Mouse (Mus musculus) liver, postnatal 0 days (tissue): ENCODE results near the gene Srgap1. TPM values are rescaled to one million over a fixed set of nuclear protein-coding genes. Genes with fewer than 3 reads are reported as not detected.

ENCODE experiments used
- ATAC-seq: fragments of 200-750 bp; cut with Nextera tagmentation; 2 replicates; pipeline ENCODE4 v1.8.0; 2017; ENCODE audit warnings: mild to moderate bottlenecking, moderate library complexity
- DNase-seq: peaks from one replicate; pipeline ENCODE4 v3.0.0-alpha.2; 2016
- H3K27ac ChIP-seq: fragments of 300-500 bp; sonication (generic); 2 replicates; pipeline ENCODE4 v1.5.1; 2014; ENCODE audit warnings: antibody characterized with exemption, moderate library complexity, mild to moderate bottlenecking, low read depth
- H3K27me3 ChIP-seq: fragments of 300-500 bp; sonication (generic); 2 replicates; pipeline ENCODE4 v1.6.1; 2014; ENCODE audit warnings: low read length, control low read depth, mixed read lengths; ENCODE audit not compliant: insufficient read depth
- H3K36me3 ChIP-seq: fragments of 300-500 bp; sonication (generic); replicated peaks from 2 replicates; pipeline ENCODE4 v1.6.1; 2014; ENCODE audit warnings: mild to moderate bottlenecking, control low read depth, low read length, moderate library complexity, mixed read lengths; ENCODE audit not compliant: insufficient read depth
- H3K4me1 ChIP-seq: fragments of 300-500 bp; sonication (generic); 2 replicates; pipeline ENCODE4 v1.6.1; 2014; ENCODE audit warnings: antibody characterized with exemption, mild to moderate bottlenecking, control low read depth; ENCODE audit not compliant: insufficient read depth
- H3K4me2 ChIP-seq: fragments of 300-500 bp; sonication (generic); 2 replicates; pipeline ENCODE4 v1.6.1; 2014; ENCODE audit warnings: low read depth, mild to moderate bottlenecking, low read length, moderate library complexity, mixed read lengths
- H3K4me3 ChIP-seq: fragments of 300-500 bp; sonication (generic); 2 replicates; pipeline ENCODE4 v1.5.1; 2014; ENCODE audit warnings: low read depth, low read length
- H3K9ac ChIP-seq: fragments of 300-500 bp; sonication (generic); replicated peaks from 2 replicates; pipeline ENCODE4 v1.6.1; 2014; ENCODE audit warnings: mild to moderate bottlenecking, moderate library complexity
- H3K9me3 ChIP-seq: fragments of 300-500 bp; sonication (generic); 2 replicates; pipeline ENCODE4 v1.6.1; 2016; ENCODE audit warnings: mild to moderate bottlenecking, control low read depth, low read length, mixed read lengths
- CTCF ChIP-seq: sonication (generic); IDR thresholded peaks from 2 replicates; pipeline ENCODE4 v1.5.1; 2016; ENCODE audit warnings: antibody characterized with exemption, low read depth
- EP300 ChIP-seq: IDR thresholded peaks from 2 replicates; pipeline ENCODE4 v1.6.1; 2016; ENCODE audit warnings: antibody characterized with exemption, low read depth, mild to moderate bottlenecking
- WGBS: fragments of 180-500 bp; shearing (Covaris S2); extraction: QIAGEN DNeasy Blood & Tissue Kit; methylation state at CpG from one replicate; pipeline ENCODE4 v1.1.7; 2014; ENCODE audit not compliant: insufficient replicate concordance; 5-methylcytosine and 5-hydroxymethylcytosine counted together
- polyA plus RNA-seq: library from polyadenylated mRNA; unstranded; fragments of >200 nt; fragmentation: Nextera tagmentation; extraction: Ambion mirVana; gene quantifications from 2 replicates; pipeline ENCODE4 v1.2.1, GENCODE M21; 2015

The Srgap1 gene
- polyA plus RNA-seq, 1 experiment from 2014 or later, result 0.90 TPM

DNA sequence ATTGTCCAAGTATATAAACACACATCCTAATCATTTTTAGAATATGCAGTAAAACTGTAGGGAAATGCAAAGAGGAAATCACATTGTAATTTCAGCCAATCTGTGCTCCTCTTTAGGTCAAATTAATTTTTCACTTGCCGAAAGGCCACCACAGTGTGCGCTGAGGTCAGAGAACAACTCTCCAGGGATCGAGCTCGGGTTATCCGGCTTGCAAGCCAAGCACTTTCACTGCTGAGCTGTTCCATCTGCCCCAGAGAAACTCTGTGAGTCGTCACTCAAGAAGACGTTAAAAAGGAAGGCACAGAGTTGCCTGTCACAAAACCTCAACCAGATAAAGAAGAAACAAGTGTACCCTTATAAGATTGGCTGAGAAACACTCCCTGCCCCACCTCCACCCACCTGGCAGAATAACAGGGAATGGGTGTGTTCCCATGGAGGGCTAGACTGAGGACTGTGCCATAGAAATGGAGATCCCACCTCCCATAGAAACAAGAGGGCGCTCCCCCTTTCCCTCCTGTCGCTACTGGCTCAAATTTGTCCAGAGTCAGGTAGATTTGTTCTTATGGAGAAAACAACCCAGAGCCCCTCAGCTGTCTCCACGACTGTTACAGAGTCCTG, 63.0 kb downstream of the Srgap1 start:
- no peak for ATAC-seq
- H3K27me3 ChIP-seq, result no peaks in the 10 kb centered on the region
- H3K27ac ChIP-seq, result no peak overlapping the region
- no peak for TF ChIP-seq EP300
- no peak for TF ChIP-seq CTCF
- H3K9ac ChIP-seq, result no peak overlapping the region
- no peak overlapping the region for H3K4me2 ChIP-seq
- 0 out of 2 replicates have a peak, but pooled peaks cover 4% of the 10 kb centered on the region for H3K4me1 ChIP-seq
- H3K36me3 ChIP-seq, result no peaks in the 10 kb centered on the region
- 42% methylated on average over 10 of the region's 10 CpGs for WGBS
- no peak overlapping the region for H3K4me3 ChIP-seq
- H3K9me3 ChIP-seq, result no peaks in the 10 kb centered on the region
- no peak for DNase-seq

DNA sequence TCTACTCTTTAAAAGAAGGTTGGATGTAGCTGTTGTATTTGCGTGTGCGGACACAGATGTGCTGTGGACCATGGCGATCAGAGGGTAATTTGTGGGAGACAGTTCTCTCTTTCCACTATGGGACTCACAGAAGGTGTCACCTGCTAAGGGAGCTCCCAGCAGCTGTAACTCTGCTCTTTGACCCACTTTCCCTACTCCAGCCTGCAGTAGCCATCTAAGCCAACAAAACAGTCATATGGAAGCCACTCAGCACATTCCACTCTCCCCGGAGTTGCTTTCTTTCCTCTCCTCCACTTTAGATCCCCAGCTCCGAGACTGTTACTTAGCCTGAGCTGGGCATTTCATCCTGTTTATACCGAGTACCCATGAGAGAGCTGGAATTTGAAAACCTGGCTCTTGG, 71.8 kb downstream of the Srgap1 start:
- peak; percentile 72 for ATAC-seq
- Histone ChIP-seq H3K4me2 (no peak overlapping the region), H3K9me3 (no peaks in the 10 kb centered on the region), H3K27me3 (no peaks in the 10 kb centered on the region), H3K4me1 (no peaks in the 10 kb centered on the region), H3K27ac (no peak overlapping the region), H3K4me3 (no peak overlapping the region), H3K36me3 (no peaks in the 10 kb centered on the region), H3K9ac (no peak overlapping the region)
- no peak for DNase-seq
- WGBS, result 79% methylated on average over 6 of the region's 6 CpGs
- TF ChIP-seq CTCF (no peak), EP300 (no peak)

DNA sequence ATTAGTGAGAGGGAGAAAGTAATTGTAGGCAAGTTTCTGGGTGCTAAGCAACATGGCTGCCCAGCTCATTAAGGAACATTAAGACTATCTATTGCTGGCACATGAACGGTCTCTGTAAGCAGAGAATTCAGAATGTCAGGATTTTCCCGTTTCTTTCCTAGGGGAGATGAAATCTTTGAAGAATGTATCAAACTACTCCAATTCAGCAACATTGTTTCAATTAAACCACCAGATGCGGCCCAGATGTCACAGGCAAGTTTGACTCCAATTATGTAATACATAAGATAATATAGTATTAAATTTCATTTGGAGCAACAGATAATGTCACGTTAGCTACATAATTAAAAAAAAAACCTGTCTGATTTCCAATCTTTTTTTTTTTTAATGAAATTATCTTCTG, 72.5 kb downstream of the Srgap1 start:
- no peak for TF ChIP-seq CTCF
- DNase-seq, result no peak
- Histone ChIP-seq H3K9me3 (no peaks in the 10 kb centered on the region), H3K27ac (no peak overlapping the region), H3K4me1 (no peaks in the 10 kb centered on the region), H3K4me3 (no peak overlapping the region), H3K4me2 (no peak overlapping the region), H3K27me3 (no peaks in the 10 kb centered on the region), H3K9ac (no peak overlapping the region), H3K36me3 (no peaks in the 10 kb centered on the region)
- no peak for ATAC-seq
- 79% methylated on average over 4 of the region's 4 CpGs for WGBS

GRCm38 (mm10) chr10:121973281-121973680, 73.8 kb downstream of the Srgap1 start:
- Histone ChIP-seq H3K27ac (no peak overlapping the region), H3K36me3 (no peaks in the 10 kb centered on the region), H3K4me3 (no peak overlapping the region), H3K4me2 (no peak overlapping the region), H3K9me3 (no peaks in the 10 kb centered on the region), H3K9ac (no peak overlapping the region), H3K4me1 (no peaks in the 10 kb centered on the region), H3K27me3 (no peaks in the 10 kb centered on the region)
- ATAC-seq (no peak), DNase-seq (no peak)
- WGBS, result 74% methylated on average over 7 of the region's 7 CpGs
- no peak for TF ChIP-seq EP300
- no peak for TF ChIP-seq CTCF

DNA sequence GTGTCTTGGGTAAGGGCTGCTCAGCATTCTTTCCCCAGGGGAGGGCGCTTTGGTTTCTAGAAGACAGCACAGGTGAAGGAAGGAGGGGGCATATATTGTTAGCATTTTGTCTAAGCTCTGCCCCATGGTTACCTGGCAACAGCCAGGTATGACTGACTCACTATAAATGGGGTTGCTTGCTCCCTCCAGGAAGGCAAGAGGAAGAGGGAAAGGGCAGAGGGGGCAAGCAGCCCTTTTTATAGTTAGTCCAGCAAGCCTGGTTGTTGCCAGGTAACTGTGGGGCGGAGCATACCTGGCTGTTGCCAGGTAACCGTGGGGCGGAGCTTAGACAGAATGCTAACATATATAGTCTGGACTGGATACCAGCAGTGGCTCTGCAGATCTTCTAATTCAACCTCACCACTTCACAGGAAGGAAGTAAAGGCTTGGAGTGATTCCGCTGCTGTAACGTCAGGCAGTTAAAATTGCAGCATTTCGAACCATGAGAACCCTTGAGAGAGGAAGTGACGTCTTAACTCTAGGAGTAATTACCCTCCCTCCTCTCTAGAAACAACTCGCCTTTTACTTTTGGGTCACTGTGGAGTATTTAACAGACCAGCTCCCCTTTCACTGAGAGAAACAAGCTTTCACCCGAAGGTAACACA, 74.7 kb downstream of the Srgap1 start:
- no peak overlapping the region for H3K4me3 ChIP-seq
- no peaks in the 10 kb centered on the region for H3K36me3 ChIP-seq
- H3K9ac ChIP-seq, result no peak overlapping the region
- no peak for DNase-seq
- no peak overlapping the region for H3K27ac ChIP-seq
- no peaks in the 10 kb centered on the region for H3K9me3 ChIP-seq
- H3K4me2 ChIP-seq, result no peak overlapping the region
- no peaks in the 10 kb centered on the region for H3K4me1 ChIP-seq
- TF ChIP-seq EP300, result no peak
- no peak for TF ChIP-seq CTCF
- no peak for ATAC-seq
- H3K27me3 ChIP-seq, result no peaks in the 10 kb centered on the region
- WGBS, result 62% methylated on average over 10 of the region's 10 CpGs

GRCm38 (mm10) chr10:121971658-121972057, 75.5 kb downstream of the Srgap1 start:
- Histone ChIP-seq H3K4me1 (no peaks in the 10 kb centered on the region), H3K9me3 (no peaks in the 10 kb centered on the region), H3K4me3 (no peak overlapping the region), H3K9ac (no peak overlapping the region), H3K4me2 (no peak overlapping the region), H3K27me3 (no peaks in the 10 kb centered on the region), H3K36me3 (no peaks in the 10 kb centered on the region), H3K27ac (no peak overlapping the region)
- no peak for TF ChIP-seq CTCF
- TF ChIP-seq EP300, result no peak
- ATAC-seq (peak; percentile 49), DNase-seq (no peak)
- 43% methylated on average over 8 of the region's 8 CpGs for WGBS
